Mouse (Mus musculus): ENCODE results near the gene 4931440F15Rik.

DNA sequence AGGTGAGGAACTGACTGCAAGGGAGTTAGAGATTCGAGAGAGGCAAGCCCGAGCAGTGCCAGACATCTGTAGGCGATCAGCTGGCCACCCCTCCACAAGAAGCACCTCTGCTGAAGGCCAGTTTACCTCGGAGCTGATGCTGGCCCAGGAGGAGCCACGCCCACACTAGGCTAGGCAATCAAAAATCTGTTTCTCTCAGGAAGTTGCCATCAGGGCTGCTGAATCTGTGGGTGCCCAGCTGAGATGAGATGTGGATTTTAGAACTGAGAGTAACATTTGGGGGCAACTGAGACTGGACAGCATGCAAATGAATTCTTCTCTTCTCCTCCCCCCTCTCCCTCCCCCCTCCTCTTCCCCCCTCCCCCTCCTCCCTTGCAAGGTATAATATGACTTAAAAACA is 38.0 kb downstream of the 4931440F15Rik start:
- no peak for TF ChIP-seq CTCF (IDR thresholded peaks at IDR 0.05; ENCODE audit: low read depth, low read length)
- TF ChIP-seq TAL1 (conservative IDR thresholded peaks at IDR 0.05; ENCODE audit: low read depth, low read length), result no peak
- TF ChIP-seq GATA1 (IDR thresholded peaks at IDR 0.05; ENCODE audit: borderline replicate concordance, low read length), result no peak
